Mouse (Mus musculus): ENCODE results near the gene Trmt10a. TPM values are rescaled to one million over a fixed set of nuclear protein-coding genes. Genes with fewer than 3 reads are reported as not detected.

Trmt10a gene
- polyA plus RNA-seq, 1 experiment, result 3.1 TPM

DNA sequence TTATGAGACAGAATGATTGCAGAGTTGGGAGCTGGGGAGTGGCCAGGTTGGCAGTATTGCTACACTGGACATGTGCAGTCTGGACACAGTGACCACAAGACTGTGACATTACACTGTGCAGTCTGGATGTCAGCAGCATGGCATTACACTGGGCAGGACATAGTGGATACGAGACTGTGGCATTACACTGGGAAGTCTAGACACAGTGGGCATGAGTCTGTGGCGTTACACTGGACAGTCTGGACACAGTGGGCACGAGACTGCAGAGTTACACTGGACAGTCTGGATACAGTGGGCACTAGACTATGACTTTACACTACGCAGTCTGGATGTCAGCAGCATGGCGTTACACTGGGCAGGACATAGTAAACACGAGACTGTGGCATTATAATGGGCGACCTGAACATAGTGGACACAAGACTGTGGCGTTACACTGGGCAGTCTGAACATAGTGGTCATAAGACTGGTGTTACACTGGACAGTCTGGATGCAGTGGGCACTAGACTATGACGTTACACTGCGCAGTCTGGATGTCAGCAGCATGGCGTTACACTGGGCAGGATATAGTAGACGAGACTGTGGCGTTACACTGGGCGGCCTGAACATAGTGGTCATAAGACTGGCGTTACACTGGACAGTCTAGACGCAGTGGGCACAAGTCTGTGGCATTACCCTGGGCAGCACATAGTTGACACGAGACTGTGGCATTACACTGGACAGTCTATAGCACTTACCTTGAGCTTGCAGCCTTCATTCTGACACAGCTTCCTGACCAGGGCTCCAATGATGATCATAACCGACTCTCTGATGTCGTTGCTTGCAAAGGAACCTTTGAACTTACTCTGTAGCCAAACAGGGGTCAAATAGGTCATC is 32.1 kb upstream of the Trmt10a start:
- H3K27me3 ChIP-seq (replicated peaks), result peaks cover 3% of the 10 kb centered on the region
- H3K4me1 ChIP-seq, result peaks cover 8% of the 10 kb centered on the region; the same call in 1 of the 2 replicates
- TF ChIP-seq GATA1 (IDR thresholded peaks at IDR 0.05; ENCODE audit: borderline replicate concordance, low read length) (no peak), FLI1 (IDR thresholded peaks at IDR 0.05; ENCODE audit: low read length) (no peak)
- H3K36me3 ChIP-seq (replicated peaks; ENCODE audit: low read length), result no peaks in the 10 kb centered on the region
- peak overlapping the region; percentile 23 for H3K4me3 ChIP-seq (replicated peaks)
- no peaks in the 10 kb centered on the region for H3K9me3 ChIP-seq

DNA sequence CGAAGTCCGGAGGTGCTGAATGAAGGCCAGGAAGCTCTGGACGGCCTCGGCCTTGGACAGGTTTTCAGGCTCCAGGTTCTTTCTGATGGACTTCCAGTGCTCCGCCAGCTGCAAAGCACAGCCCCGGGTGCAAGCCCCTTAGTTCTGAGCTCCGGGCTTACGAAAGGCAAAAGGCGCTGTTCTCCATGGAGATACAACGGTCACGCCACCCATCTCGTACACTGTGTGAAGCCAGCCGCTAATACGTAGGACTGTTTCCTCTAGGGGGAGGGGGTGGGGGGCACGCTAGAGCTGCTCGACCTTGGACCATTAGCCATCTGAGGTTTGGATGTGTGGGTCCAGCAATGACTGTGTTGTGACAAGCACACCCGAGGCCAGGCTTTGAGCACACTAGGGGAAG is 29.1 kb upstream of the Trmt10a start:
- Histone ChIP-seq H3K4me3 (replicated peaks) (no peak overlapping the region), H3K9me3 (no peaks in the 10 kb centered on the region), H3K4me1 (peaks cover 8% of the 10 kb centered on the region; the same call in 1 of the 2 replicates), H3K36me3 (replicated peaks; ENCODE audit: low read length) (no peaks in the 10 kb centered on the region), H3K27me3 (replicated peaks) (peaks cover 3% of the 10 kb centered on the region)
- TF ChIP-seq FLI1 (IDR thresholded peaks at IDR 0.05; ENCODE audit: low read length), result no peak
- no peak for TF ChIP-seq GATA1 (IDR thresholded peaks at IDR 0.05; ENCODE audit: borderline replicate concordance, low read length)

- no peak overlapping the region for H3K4me3 ChIP-seq (replicated peaks)
- no peak for TF ChIP-seq GATA1 (IDR thresholded peaks at IDR 0.05; ENCODE audit: borderline replicate concordance, low read length)
- no peak for TF ChIP-seq FLI1 (IDR thresholded peaks at IDR 0.05; ENCODE audit: low read length)
- H3K4me1 ChIP-seq, result no peaks in the 10 kb centered on the region
- H3K27me3 ChIP-seq (replicated peaks), result no peaks in the 10 kb centered on the region
- no peaks in the 10 kb centered on the region for H3K9me3 ChIP-seq
- H3K36me3 ChIP-seq (replicated peaks; ENCODE audit: low read length), result no peaks in the 10 kb centered on the region
Measured at GRCm38 (mm10) chr3:138116871-138117270, 26.4 kb upstream of the Trmt10a start.

- Histone ChIP-seq H3K4me1 (no peaks in the 10 kb centered on the region), H3K9me3 (no peaks in the 10 kb centered on the region), H3K4me3 (replicated peaks) (no peak overlapping the region), H3K36me3 (replicated peaks; ENCODE audit: low read length) (no peaks in the 10 kb centered on the region), H3K27me3 (replicated peaks) (no peaks in the 10 kb centered on the region)
- no peak for TF ChIP-seq FLI1 (IDR thresholded peaks at IDR 0.05; ENCODE audit: low read length)
- no peak for TF ChIP-seq GATA1 (IDR thresholded peaks at IDR 0.05; ENCODE audit: borderline replicate concordance, low read length)
Measured at GRCm38 (mm10) chr3:138118392-138118791, 24.9 kb upstream of the Trmt10a start.

DNA sequence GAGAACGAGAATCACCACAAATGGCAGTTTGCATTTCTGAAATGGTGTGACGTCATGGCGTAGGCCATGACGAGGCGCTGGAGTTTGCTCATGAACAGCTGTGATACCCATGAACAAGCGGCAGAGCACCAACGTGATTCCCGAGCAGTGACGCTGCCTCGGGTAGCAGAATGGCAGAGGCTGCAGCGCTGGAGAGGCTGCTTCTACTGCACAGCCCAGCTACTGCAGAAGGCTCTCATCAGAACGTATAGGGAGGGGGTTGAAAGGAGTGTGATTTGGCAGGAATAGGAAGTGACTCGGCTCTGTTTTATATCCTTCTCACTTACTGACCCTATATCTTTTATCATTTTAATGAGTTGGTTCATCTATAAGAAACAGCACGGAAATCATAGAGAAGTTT is 24.4 kb upstream of the Trmt10a start:
- TF ChIP-seq FLI1 (IDR thresholded peaks at IDR 0.05; ENCODE audit: low read length) (no peak), GATA1 (IDR thresholded peaks at IDR 0.05; ENCODE audit: borderline replicate concordance, low read length) (no peak)
- no peaks in the 10 kb centered on the region for H3K36me3 ChIP-seq (replicated peaks; ENCODE audit: low read length)
- H3K9me3 ChIP-seq, result no peaks in the 10 kb centered on the region
- H3K4me1 ChIP-seq, result no peaks in the 10 kb centered on the region
- H3K4me3 ChIP-seq (replicated peaks), result no peak overlapping the region
- no peaks in the 10 kb centered on the region for H3K27me3 ChIP-seq (replicated peaks)

- H3K4me1 ChIP-seq, result no peaks in the 10 kb centered on the region
- peaks cover 1% of the 10 kb centered on the region for H3K27me3 ChIP-seq (replicated peaks)
- TF ChIP-seq FLI1 (IDR thresholded peaks at IDR 0.05; ENCODE audit: low read length), result no peak
- TF ChIP-seq GATA1 (IDR thresholded peaks at IDR 0.05; ENCODE audit: borderline replicate concordance, low read length), result no peak
- H3K36me3 ChIP-seq (replicated peaks; ENCODE audit: low read length), result no peaks in the 10 kb centered on the region
- no peak overlapping the region for H3K4me3 ChIP-seq (replicated peaks)
- H3K9me3 ChIP-seq, result no peaks in the 10 kb centered on the region
Measured at GRCm38 (mm10) chr3:138119444-138120105, 23.7 kb upstream of the Trmt10a start.

DNA sequence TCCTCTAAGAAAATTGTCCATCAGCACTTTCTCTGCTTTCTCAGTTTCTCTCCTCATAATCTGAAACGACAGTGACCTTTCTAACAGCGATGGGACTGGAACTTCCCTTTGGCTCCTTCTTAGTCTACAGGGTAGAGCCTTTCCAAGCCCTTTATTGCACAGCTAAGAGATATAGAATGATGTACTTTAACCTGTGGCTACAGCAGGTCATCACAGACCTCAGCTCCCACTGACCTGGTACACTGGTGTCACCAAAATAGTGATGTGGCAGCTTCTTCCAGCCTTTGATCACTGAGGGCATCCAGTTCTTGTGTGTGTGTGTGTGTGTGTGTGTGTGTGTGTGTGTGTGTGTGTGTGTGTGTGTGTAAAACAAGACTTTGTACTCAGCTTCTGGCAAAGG is 21.8 kb upstream of the Trmt10a start:
- peaks cover 2% of the 10 kb centered on the region for H3K27me3 ChIP-seq (replicated peaks)
- H3K9me3 ChIP-seq, result no peaks in the 10 kb centered on the region
- no peaks in the 10 kb centered on the region for H3K4me1 ChIP-seq
- H3K36me3 ChIP-seq (replicated peaks; ENCODE audit: low read length), result no peaks in the 10 kb centered on the region
- TF ChIP-seq FLI1 (IDR thresholded peaks at IDR 0.05; ENCODE audit: low read length), result no peak
- TF ChIP-seq GATA1 (IDR thresholded peaks at IDR 0.05; ENCODE audit: borderline replicate concordance, low read length), result no peak
- H3K4me3 ChIP-seq (replicated peaks), result no peak overlapping the region

DNA sequence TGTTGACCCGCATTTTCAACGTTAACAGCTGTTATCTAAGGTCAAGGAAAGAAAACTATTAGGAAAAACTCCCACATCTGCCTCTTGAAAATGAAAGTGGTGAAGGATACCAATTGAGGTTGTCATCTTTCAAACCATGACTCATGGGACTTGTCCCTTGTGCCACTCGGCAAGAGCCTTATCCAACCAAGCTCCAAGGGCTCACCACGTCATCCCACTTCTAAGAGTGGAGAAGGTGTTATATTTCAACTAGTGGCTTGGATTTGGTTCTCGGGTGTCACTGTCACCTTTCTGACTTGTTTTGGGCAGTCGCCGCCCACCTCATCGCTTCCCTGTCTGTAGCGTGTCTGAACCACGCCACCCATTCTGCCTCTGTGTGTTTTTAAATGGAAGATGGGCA is 19.4 kb upstream of the Trmt10a start:
- Histone ChIP-seq H3K4me1 (no peaks in the 10 kb centered on the region), H3K36me3 (replicated peaks; ENCODE audit: low read length) (no peaks in the 10 kb centered on the region), H3K9me3 (no peaks in the 10 kb centered on the region), H3K4me3 (replicated peaks) (no peak overlapping the region), H3K27me3 (replicated peaks) (peaks cover 2% of the 10 kb centered on the region)
- TF ChIP-seq FLI1 (IDR thresholded peaks at IDR 0.05; ENCODE audit: low read length) (no peak), GATA1 (IDR thresholded peaks at IDR 0.05; ENCODE audit: borderline replicate concordance, low read length) (no peak)

DNA sequence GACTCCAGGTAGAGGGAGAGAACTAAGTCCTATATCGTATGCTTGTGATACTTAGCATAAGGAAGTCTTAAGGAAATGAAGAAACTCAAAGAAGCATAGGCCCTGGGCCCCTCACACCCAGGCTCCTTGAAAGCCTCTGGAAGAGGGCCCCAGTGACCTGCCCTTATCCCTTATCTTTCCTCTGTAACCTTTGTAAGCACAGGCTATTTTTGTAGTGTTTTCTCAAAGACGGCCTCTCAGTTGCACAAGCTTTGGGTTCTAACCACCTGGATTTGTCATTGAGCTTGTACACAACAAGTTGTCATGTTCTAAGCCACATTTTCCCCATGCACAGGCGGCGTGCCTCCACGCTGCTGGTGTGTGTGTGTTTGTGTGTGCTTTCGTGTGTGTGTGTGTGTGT is 14.1 kb upstream of the Trmt10a start:
- H3K4me1 ChIP-seq, result no peaks in the 10 kb centered on the region
- no peak for TF ChIP-seq GATA1 (IDR thresholded peaks at IDR 0.05; ENCODE audit: borderline replicate concordance, low read length)
- H3K9me3 ChIP-seq, result no peaks in the 10 kb centered on the region
- no peak overlapping the region for H3K4me3 ChIP-seq (replicated peaks)
- no peaks in the 10 kb centered on the region for H3K36me3 ChIP-seq (replicated peaks; ENCODE audit: low read length)
- H3K27me3 ChIP-seq (replicated peaks), result peaks cover 2% of the 10 kb centered on the region

DNA sequence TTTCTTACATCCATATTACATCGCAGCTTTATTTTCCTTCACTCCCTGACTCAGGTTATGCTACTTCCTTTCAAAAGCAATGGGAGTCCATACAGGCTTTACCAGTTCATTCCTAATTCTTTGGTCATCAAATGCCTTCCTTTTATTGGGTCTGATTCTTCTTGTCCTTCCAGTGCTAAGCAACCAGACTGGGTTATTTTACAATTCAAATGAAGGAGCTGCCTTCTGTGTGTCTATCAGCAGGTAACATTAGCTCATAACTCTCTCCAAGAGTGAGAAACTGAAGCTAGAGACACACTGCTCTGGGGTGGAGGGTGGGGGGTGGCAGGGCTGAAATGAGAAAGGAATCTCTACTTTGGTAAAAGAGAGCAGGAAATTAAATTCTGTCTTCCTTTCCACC is 12.6 kb upstream of the Trmt10a start:
- no peaks in the 10 kb centered on the region for H3K4me1 ChIP-seq
- H3K4me3 ChIP-seq (replicated peaks), result no peak overlapping the region
- TF ChIP-seq GATA1 (IDR thresholded peaks at IDR 0.05; ENCODE audit: borderline replicate concordance, low read length) (no peak), FLI1 (IDR thresholded peaks at IDR 0.05; ENCODE audit: low read length) (no peak)
- H3K9me3 ChIP-seq, result no peaks in the 10 kb centered on the region
- H3K27me3 ChIP-seq (replicated peaks), result no peaks in the 10 kb centered on the region
- no peaks in the 10 kb centered on the region for H3K36me3 ChIP-seq (replicated peaks; ENCODE audit: low read length)
